Mouse (Mus musculus) c-Kit-positive CD71-negative TER-119-negative erythroid progenitor cells, embryonic 14.5 days (primary cell): Measurements from ENCODE around the gene Fam117a.

Experiments used
- DNase-seq: peaks from one replicate; pipeline ENCODE4 v3.0.0-alpha.2; 2013; ENCODE audit warnings: low read depth

Fam117a gene

GRCm38 (mm10) chr11:95420880-95421435 is 84.1 kb downstream of the Fam117a start:
- no peak for DNase-seq

- DNase-seq, result no peak
Observed at GRCm38 (mm10) chr11:95423505-95423904, 86.7 kb downstream of the Fam117a start.

- DNase-seq, result no peak
Observed at GRCm38 (mm10) chr11:95431344-95431743, 94.5 kb downstream of the Fam117a start.
